Mouse (Mus musculus) liver, embryonic 14.5 days (tissue): ENCODE results near the gene Slc47a2.

Experiments
- CTCF ChIP-seq: IDR thresholded peaks from 2 replicates; pipeline ENCODE4 v1.5.1; 2016; ENCODE audit warnings: antibody characterized with exemption, low read depth, control low read depth
- EP300 ChIP-seq: IDR thresholded peaks from 2 replicates; pipeline ENCODE4 v1.6.1; 2016; ENCODE audit warnings: antibody characterized with exemption, low read depth

DNA sequence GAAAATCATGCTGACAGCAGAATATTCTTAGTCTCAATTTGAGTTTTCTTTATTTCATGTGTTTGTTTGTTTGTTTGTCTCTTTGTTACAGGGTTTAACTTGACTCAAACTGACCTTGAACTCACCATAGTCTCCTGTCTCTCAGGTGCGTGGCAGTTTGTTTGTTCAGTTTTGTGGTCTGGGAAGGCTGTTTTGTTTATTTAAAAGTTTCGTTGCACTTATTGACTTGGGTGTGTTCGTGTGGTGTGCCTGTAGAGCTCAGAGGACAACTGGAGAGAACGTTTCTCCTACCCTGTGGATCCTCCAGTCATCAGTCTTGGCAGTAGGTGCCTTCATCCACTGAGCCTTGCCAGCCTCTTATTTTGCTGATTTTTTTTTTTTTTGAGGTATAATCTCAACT lies 46.3 kb upstream of the Slc47a2 start:
- TF ChIP-seq CTCF (no peak), EP300 (no peak)
